Mouse (Mus musculus): ENCODE measurements around the gene Bcl2l10.
"Not testable (repeated sequence)": the region's sequence is repeated elsewhere in the genome, so short reads cannot be mapped to it uniquely, and the experiment has no call there.

Gene Bcl2l10

DNA sequence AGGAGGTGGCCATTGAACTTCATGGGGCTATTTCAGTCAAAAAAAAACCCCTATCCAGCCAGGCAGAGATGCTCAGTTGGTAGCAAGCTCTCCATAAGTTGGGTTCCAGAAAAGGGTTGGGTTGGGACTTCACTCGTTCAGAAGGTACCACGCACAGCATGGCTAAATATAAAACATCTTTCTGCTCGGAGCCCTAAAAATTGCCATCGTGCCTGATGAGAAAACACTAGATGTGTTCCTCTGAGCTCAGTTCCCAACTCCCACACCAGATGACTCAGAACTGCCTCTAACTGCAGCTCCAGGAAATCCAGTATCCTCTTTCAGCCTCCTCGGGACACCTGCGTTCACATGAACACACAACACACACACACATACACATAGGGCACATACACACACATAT is 9.5 kb upstream of the Bcl2l10 start:
- DNase-seq (ENCODE audit: extremely low read depth, insufficient read length, low spot score) = no peak

- no peak for DNase-seq (ENCODE audit: extremely low read depth, insufficient read length, low spot score)
Measured at GRCm38 (mm10) chr9:75342433-75342832, 5.1 kb upstream of the Bcl2l10 start.

DNA sequence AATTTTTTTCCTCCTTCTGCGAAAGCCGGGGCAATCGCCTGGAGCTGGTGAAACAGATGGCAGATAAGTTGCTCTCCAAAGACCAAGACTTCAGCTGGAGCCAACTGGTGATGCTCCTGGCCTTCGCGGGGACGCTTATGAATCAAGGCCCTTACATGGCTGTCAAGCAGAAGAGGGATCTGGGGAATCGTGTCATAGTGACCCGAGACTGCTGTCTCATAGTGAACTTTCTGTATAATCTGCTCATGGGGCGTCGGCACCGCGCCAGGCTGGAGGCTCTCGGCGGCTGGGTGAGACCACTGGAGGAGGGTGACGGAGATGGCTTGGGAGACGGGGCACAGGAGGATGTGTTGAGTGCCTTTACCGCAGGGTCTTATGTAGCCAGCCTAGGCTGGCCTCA is 508 bp downstream of the Bcl2l10 start:
- DNase-seq (ENCODE audit: extremely low read depth, insufficient read length, low spot score) = no peak

GRCm38 (mm10) chr9:75348641-75349040 is 1.1 kb downstream of the Bcl2l10 start:
- no peak for DNase-seq (ENCODE audit: extremely low read depth, insufficient read length, low spot score)

DNA sequence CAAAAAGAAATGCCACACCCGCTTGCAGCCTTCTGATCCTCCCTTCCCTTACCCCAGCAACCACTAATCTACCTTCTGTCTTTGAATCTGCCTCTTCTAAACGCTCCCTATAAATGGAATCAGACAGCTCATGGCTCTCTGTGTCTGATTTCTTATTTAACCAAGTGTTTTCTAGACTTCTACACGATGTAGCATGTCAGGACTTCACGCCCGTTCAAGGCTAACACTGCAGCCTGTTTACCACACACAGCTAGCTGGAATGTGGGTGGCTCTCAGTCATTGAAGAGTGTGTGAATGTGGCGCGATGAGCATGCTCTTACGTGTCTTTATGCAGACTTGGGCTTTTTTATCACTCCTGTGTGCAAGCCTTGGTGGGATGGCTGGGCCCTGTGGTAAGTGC is 5.5 kb downstream of the Bcl2l10 start:
- no peak for DNase-seq (ENCODE audit: extremely low read depth, insufficient read length, low spot score)

GRCm38 (mm10) chr9:75355783-75356182 is 8.2 kb downstream of the Bcl2l10 start:
- DNase-seq (ENCODE audit: extremely low read depth, insufficient read length, low spot score) = no peak

- no peak for DNase-seq (ENCODE audit: extremely low read depth, insufficient read length, low spot score)
Measured at GRCm38 (mm10) chr9:75357087-75357654, 9.6 kb downstream of the Bcl2l10 start.

GRCm38 (mm10) chr9:75361699-75362098 is 14.1 kb downstream of the Bcl2l10 start:
- DNase-seq (ENCODE audit: extremely low read depth, insufficient read length, low spot score) = no peak

GRCm38 (mm10) chr9:75362201-75362600 is 14.6 kb downstream of the Bcl2l10 start:
- DNase-seq (ENCODE audit: extremely low read depth, insufficient read length, low spot score) = no peak

GRCm38 (mm10) chr9:75363001-75363400 is 15.4 kb downstream of the Bcl2l10 start:
- no peak for DNase-seq (ENCODE audit: extremely low read depth, insufficient read length, low spot score)

- DNase-seq (ENCODE audit: extremely low read depth, insufficient read length, low spot score) = not testable (repeated sequence)
Measured at GRCm38 (mm10) chr9:75363702-75364101, 16.1 kb downstream of the Bcl2l10 start.

DNA sequence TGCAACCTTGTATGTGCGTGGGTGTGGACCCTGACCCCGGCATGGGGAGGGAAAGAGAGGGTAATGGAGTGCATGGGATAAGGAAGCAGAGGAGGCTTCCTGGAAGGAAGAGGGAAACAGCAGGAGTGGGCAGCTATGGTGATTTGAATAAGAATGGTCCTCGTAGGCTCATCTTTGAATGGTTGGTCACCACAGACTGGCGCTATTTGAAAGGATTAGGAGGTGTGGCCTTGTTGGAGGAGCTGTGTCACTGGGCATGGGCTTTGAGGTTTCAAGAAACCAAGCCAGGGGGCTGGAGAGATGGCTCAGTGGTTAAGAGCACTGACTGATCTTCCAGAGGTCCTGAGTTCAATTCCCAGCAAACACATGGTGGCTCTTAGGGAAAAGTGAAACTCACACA is 17.6 kb downstream of the Bcl2l10 start:
- DNase-seq (ENCODE audit: extremely low read depth, insufficient read length, low spot score) = no peak

GRCm38 (mm10) chr9:75366191-75366590 is 18.6 kb downstream of the Bcl2l10 start:
- no peak for DNase-seq (ENCODE audit: extremely low read depth, insufficient read length, low spot score)

- no peak for DNase-seq (ENCODE audit: extremely low read depth, insufficient read length, low spot score)
Measured at GRCm38 (mm10) chr9:75368779-75369178, 21.2 kb downstream of the Bcl2l10 start.

GRCm38 (mm10) chr9:75375606-75376005 is 28.0 kb downstream of the Bcl2l10 start:
- DNase-seq (ENCODE audit: extremely low read depth, insufficient read length, low spot score) = peak; percentile 48

GRCm38 (mm10) chr9:75376428-75376827 is 28.9 kb downstream of the Bcl2l10 start:
- DNase-seq (ENCODE audit: extremely low read depth, insufficient read length, low spot score) = no peak

GRCm38 (mm10) chr9:75378774-75379173 is 31.2 kb downstream of the Bcl2l10 start:
- peak; percentile 41 for DNase-seq (ENCODE audit: extremely low read depth, insufficient read length, low spot score)

- DNase-seq (ENCODE audit: extremely low read depth, insufficient read length, low spot score) = no peak
Measured at GRCm38 (mm10) chr9:75382825-75383224, 35.3 kb downstream of the Bcl2l10 start.

DNA sequence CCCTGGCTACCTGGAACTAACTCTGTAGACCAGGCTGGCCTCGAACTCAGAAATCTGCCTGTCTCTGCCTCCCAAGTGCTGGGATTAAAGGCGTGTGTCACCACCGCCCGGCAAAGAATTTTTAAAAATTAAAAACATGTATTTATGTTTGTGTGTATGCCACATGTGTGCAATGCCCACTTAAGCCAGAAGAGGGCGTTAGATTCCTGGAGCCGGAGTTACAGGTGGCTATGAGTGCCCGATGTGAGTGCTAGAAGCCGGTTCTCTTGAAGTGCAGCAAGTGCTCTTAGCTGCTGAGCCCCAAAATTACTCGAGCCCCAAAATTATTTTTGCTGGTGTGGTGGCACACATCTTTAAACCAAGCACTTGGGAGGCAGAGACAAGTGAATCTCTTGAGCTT is 36.2 kb downstream of the Bcl2l10 start:
- no peak for DNase-seq (ENCODE audit: extremely low read depth, insufficient read length, low spot score)

GRCm38 (mm10) chr9:75384337-75384962 is 36.9 kb downstream of the Bcl2l10 start:
- DNase-seq (ENCODE audit: extremely low read depth, insufficient read length, low spot score) = no peak

DNA sequence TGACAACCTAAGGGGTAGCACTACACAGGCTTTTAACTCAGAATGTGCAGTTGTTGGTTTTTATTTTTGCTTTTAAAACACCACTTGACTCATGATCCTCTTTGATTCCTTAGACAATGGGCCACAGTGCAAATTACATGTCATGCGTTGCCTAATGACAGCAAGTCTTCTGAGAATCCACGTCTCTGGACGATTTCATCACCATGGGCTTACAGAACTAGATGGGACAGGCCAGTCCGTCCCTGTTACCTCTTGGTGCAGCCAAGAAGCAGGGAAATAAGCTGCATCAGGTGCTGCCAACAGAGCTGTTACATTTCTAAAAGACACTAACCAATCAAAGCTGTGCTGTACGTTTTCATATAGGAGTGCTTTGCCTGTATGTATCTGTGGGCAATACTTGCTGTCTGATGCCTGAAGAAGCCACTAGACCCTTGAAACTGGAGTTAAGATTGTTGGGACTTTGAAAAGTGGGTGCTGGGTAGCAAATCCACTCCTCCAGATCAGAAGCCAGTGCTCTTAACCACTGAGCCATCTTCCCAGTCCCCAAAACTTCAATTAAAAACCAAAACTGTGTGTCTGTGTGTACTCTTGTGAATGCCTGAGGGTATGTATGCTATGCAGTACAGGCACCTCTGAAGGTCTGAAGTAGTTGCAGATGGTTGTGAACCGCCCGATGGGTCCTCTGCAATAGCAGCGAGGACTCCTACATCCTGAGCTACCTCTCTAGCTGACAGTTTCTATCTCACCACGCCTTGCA is 37.8 kb downstream of the Bcl2l10 start:
- DNase-seq (ENCODE audit: extremely low read depth, insufficient read length, low spot score) = no peak

GRCm38 (mm10) chr9:75393251-75393650 is 45.7 kb downstream of the Bcl2l10 start:
- no peak for DNase-seq (ENCODE audit: extremely low read depth, insufficient read length, low spot score)

Measured in 3134 (cell line).